Mouse (Mus musculus): ENCODE measurements at regions not wholly inside any gene's neighbourhood (a gene's known extent, or its start where the extent isn't known, plus 50 kb on each side); places are given as distances from the start of the nearest gene placed in this dataset.

GRCm38 (mm10) chr2:33944301-33944700 lies 56.6 kb upstream of the Mvb12b start:
- no peak for DNase-seq (ENCODE audit: low read depth in 1 of 2, low spot score in 2 of 2)

- DNase-seq (ENCODE audit: low read depth in 1 of 2, low spot score in 2 of 2): no peak
Observed at GRCm38 (mm10) chr2:33942085-33942484, 54.3 kb upstream of the Mvb12b start.

GRCm38 (mm10) chr2:33941316-33941715 lies 53.6 kb upstream of the Mvb12b start:
- no peak for DNase-seq (ENCODE audit: low read depth in 1 of 2, low spot score in 2 of 2)

GRCm38 (mm10) chr2:33939836-33940235 lies 52.1 kb upstream of the Mvb12b start:
- no peak for DNase-seq (ENCODE audit: low read depth in 1 of 2, low spot score in 2 of 2)
